Mouse (Mus musculus) limb, embryonic 13.5 days (tissue): ENCODE measurements around the gene Pygo2. TPM values are rescaled to one million over a fixed set of nuclear protein-coding genes. Genes with fewer than 3 reads are reported as not detected.

Experiments used
- ATAC-seq: fragments of 200-750 bp; cut with Nextera tagmentation; 2 replicates; pipeline ENCODE4 v1.8.0; 2017; ENCODE audit warnings: low read depth, moderate number of reproducible peaks, moderate TSS enrichment; ENCODE audit not compliant: low FRiP score
- H3K27ac ChIP-seq: fragments of 300-500 bp; sonication (generic); 2 replicates; pipeline ENCODE4 v1.5.1; 2015; ENCODE audit warnings: inconsistent platforms, mild to moderate bottlenecking, moderate library complexity
- H3K27me3 ChIP-seq: fragments of 300-500 bp; sonication (generic); 2 replicates; pipeline ENCODE4 v1.6.1; 2015; ENCODE audit warnings: mild to moderate bottlenecking, inconsistent platforms
- H3K36me3 ChIP-seq: fragments of 300-500 bp; sonication (generic); 2 replicates; pipeline ENCODE4 v1.6.1; 2015; ENCODE audit warnings: inconsistent platforms, mild to moderate bottlenecking, moderate library complexity
- H3K4me1 ChIP-seq: fragments of 300-500 bp; sonication (generic); 2 replicates; pipeline ENCODE4 v1.6.1; 2015; ENCODE audit warnings: inconsistent platforms
- H3K4me2 ChIP-seq: fragments of 300-500 bp; sonication (generic); replicated peaks from 2 replicates; pipeline ENCODE4 v1.6.1; 2015; ENCODE audit warnings: inconsistent platforms, mild to moderate bottlenecking, moderate library complexity
- H3K4me3 ChIP-seq: fragments of 300-500 bp; sonication (generic); 2 replicates; pipeline ENCODE4 v1.5.1; 2015; ENCODE audit warnings: moderate library complexity, mild to moderate bottlenecking, inconsistent platforms
- H3K9ac ChIP-seq: fragments of 300-500 bp; sonication (generic); 2 replicates; pipeline ENCODE4 v1.6.1; 2015; ENCODE audit warnings: mild to moderate bottlenecking, inconsistent platforms
- H3K9me3 ChIP-seq: fragments of 300-500 bp; sonication (generic); 2 replicates; pipeline ENCODE4 v1.6.1; 2016; ENCODE audit warnings: inconsistent platforms
- WGBS: fragments of 180-500 bp; shearing (Covaris S2); methylation state at CpG from one replicate; pipeline ENCODE4 v1.1.7; 2015; 5-methylcytosine and 5-hydroxymethylcytosine counted together
- polyA plus RNA-seq: library from polyadenylated mRNA; unstranded; fragments of >200 nt; fragmentation: Nextera tagmentation; extraction: Ambion mirVana; gene quantifications from 2 replicates; pipeline ENCODE4 v1.2.1, GENCODE M21; 2015

Gene Pygo2
- polyA plus RNA-seq, 1 experiment from 2014 or later: 49.7 TPM

- peaks cover 34% of the 10 kb centered on the region for H3K36me3 ChIP-seq
- H3K27me3 ChIP-seq: no peaks in the 10 kb centered on the region
- peak; percentile 46 for ATAC-seq
- peak overlapping the region; percentile 91 for H3K27ac ChIP-seq
- WGBS: under 1% methylated on average over 20 of the region's 20 CpGs
- peak overlapping the region; percentile 68 for H3K4me3 ChIP-seq
- peak overlapping the region; percentile 79 for H3K4me2 ChIP-seq
- peaks cover 40% of the 10 kb centered on the region for H3K4me1 ChIP-seq
- H3K9ac ChIP-seq: peak overlapping the region; percentile 79
- no peaks in the 10 kb centered on the region for H3K9me3 ChIP-seq
These were observed 12.2 kb upstream of the Pygo2 start for GRCm38 (mm10) chr3:89417840-89418169.

GRCm38 (mm10) chr3:89418170-89418860 lies 11.7 kb upstream of the Pygo2 start, which contains the start of the genes Cks1b and Shc1:
Cks1b (minus strand) TSS chr3:89418383.
Shc1 (plus strand) TSS chr3:89418443.
- whole genome bisulfite sequencing: 0% methylated on average over 39 of the region's 39 CpGs
- Histone ChIP-seq H3K9me3 (no peaks in the 10 kb centered on the region), H3K9ac (peak within 1 kb of the TSS; percentile 79), H3K27ac (peak within 1 kb of the TSS; percentile 98), H3K4me1 (peaks cover 46% of the 10 kb centered on the region), H3K36me3 (peaks cover 34% of the 10 kb centered on the region), H3K4me3 (peak within 1 kb of the TSS; percentile 68), H3K27me3 (no peaks in the 10 kb centered on the region), H3K4me2 (peak within 1 kb of the TSS; percentile 88)
- peak; percentile 94 for ATAC-seq

- peak overlapping the region; percentile 98 for H3K27ac ChIP-seq
- H3K9ac ChIP-seq: peak overlapping the region; percentile 77
- peaks cover 51% of the 10 kb centered on the region for H3K4me1 ChIP-seq
- peak overlapping the region; percentile 68 for H3K4me3 ChIP-seq
- H3K27me3 ChIP-seq: no peaks in the 10 kb centered on the region
- ATAC-seq: peak; percentile 2; the same call in 1 of the 2 replicates
- WGBS: under 1% methylated on average over 16 of the region's 16 CpGs
- no peaks in the 10 kb centered on the region for H3K9me3 ChIP-seq
- H3K4me2 ChIP-seq: peak overlapping the region; percentile 88
- H3K36me3 ChIP-seq: peaks cover 36% of the 10 kb centered on the region
These were observed 11.2 kb upstream of the Pygo2 start for GRCm38 (mm10) chr3:89418861-89419250.

DNA sequence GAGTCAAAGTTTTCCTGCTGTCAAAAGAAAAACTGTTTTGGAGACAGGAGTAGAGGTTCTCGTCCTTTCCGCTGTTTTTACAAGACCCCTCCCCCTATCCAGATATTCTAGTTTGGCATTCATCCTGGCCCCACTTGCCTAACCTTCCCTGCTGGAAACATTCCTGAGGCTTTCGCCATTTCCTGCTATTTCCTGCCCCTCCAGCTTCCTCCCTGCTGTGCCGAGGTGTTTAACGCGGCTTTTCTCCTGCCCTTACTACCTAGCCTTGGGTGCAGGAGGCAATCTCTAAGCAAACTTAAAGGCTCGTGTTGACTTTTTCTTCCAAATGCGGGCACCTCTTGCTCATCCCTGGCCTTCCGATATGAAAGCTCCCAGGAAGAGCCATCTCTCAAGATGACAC lies 10.4 kb upstream of the Pygo2 start:
- under 1% methylated on average over 9 of the region's 9 CpGs for WGBS
- no peak for ATAC-seq
- Histone ChIP-seq H3K9ac (peak overlapping the region; percentile 77), H3K4me3 (peak overlapping the region; percentile 68), H3K9me3 (no peaks in the 10 kb centered on the region), H3K4me2 (peak overlapping the region; percentile 88), H3K27me3 (no peaks in the 10 kb centered on the region), H3K4me1 (peaks cover 51% of the 10 kb centered on the region), H3K36me3 (peaks cover 36% of the 10 kb centered on the region), H3K27ac (peak overlapping the region; percentile 98)

DNA sequence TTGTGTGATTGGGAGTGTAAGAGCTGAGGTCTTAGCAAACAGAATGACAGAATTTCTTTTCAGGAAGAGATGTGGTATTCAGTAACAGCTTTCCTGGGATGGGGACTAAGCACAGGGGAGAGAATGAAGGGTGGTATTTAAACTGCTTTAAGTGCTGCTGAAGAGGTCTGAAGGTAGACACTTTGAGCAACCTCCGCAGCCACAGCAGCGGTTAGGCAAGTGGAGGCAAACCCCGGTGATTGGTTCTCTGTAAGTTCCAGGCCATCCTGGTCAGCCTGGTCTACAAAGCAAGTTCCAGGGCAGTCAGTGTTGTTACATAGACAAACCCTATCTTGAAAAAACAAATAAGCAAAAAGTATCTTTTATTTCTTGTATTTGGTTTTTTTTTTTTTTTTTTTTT lies 10.0 kb upstream of the Pygo2 start:
- H3K4me1 ChIP-seq: peaks cover 51% of the 10 kb centered on the region
- 14% methylated on average over 3 of the region's 3 CpGs for WGBS

DNA sequence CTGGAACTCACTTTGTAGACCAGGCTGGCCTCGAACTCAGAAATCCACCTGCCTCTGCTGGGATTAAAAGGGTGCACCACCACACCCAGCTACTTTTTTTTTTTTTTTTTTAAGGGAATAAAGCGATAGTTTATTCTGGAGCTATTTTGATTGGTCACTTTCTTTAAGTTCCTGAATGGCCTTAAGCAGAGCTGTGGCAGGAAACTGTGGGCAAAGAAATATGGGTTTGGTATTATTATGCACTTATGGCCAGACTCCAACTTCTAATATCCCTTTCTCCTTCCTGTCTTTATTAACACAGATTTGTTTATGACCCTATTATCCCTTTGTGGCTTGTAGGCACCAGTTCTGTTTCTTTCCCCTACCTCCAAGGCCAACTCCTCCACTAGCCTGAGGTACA lies 9.6 kb upstream of the Pygo2 start:
- peaks cover 36% of the 10 kb centered on the region for H3K36me3 ChIP-seq
- H3K27me3 ChIP-seq: no peaks in the 10 kb centered on the region
- peak overlapping the region; percentile 68 for H3K4me3 ChIP-seq
- peak overlapping the region; percentile 54; the same call in 1 of the 2 replicates for H3K9ac ChIP-seq
- H3K4me1 ChIP-seq: peaks cover 51% of the 10 kb centered on the region
- 42% methylated on average over 2 of the region's 2 CpGs for WGBS
- H3K27ac ChIP-seq: peak overlapping the region; percentile 88
- peak overlapping the region; percentile 88 for H3K4me2 ChIP-seq
- no peak for ATAC-seq
- no peaks in the 10 kb centered on the region for H3K9me3 ChIP-seq

More for the DNA sequence above, 10.0 kb upstream of the Pygo2 start:
- peak overlapping the region; percentile 98 for H3K27ac ChIP-seq
- H3K9me3 ChIP-seq: no peaks in the 10 kb centered on the region
- no peak for ATAC-seq
- peak overlapping the region; percentile 77 for H3K9ac ChIP-seq
- peaks cover 36% of the 10 kb centered on the region for H3K36me3 ChIP-seq
- H3K27me3 ChIP-seq: no peaks in the 10 kb centered on the region
- H3K4me2 ChIP-seq: peak overlapping the region; percentile 88
- H3K4me3 ChIP-seq: peak overlapping the region; percentile 68

- Histone ChIP-seq H3K27me3 (no peaks in the 10 kb centered on the region), H3K4me2 (peak overlapping the region; percentile 88), H3K4me1 (peaks cover 50% of the 10 kb centered on the region), H3K9ac (peak overlapping the region; percentile 76), H3K27ac (peak overlapping the region; percentile 88), H3K4me3 (peak overlapping the region; percentile 68), H3K9me3 (no peaks in the 10 kb centered on the region), H3K36me3 (peaks cover 35% of the 10 kb centered on the region)
- WGBS: 2% methylated on average over 11 of the region's 11 CpGs
- peak; percentile 60 for ATAC-seq
These were observed 8.8 kb upstream of the Pygo2 start for GRCm38 (mm10) chr3:89421002-89421774.

DNA sequence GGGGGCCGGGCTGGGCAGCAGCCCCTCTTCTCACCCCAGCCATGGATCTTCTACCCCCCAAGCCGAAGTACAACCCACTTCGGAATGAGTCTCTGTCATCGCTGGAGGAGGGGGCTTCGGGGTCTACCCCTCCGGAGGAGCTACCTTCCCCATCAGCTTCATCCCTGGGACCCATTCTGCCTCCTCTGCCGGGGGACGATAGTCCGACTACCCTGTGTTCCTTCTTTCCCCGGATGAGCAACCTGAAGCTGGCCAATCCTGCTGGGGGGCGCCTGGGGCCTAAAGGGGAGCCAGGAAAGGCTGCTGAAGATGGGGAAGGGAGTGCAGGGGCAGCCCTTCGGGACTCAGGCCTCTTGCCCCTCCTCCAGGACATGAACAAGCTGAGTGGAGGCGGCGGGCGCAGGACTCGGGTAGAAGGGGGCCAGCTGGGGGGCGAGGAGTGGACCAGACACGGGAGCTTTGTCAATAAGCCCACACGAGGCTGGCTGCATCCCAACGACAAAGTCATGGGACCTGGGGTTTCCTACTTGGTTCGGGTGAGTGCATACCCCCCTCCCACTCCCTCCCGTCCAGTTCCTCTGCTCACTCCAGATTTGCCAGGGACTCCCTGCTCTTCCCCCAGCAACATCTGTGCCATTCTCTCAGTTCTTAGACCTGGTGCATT lies 8.1 kb upstream of the Pygo2 start:
- peak overlapping the region; percentile 68 for H3K4me3 ChIP-seq
- 8% methylated on average over 22 of the region's 22 CpGs for WGBS
- H3K9ac ChIP-seq: peak overlapping the region; percentile 76
- peak overlapping the region; percentile 88 for H3K4me2 ChIP-seq
- peaks cover 44% of the 10 kb centered on the region for H3K4me1 ChIP-seq
- H3K27ac ChIP-seq: peak overlapping the region; percentile 88
- no peaks in the 10 kb centered on the region for H3K27me3 ChIP-seq
- no peak for ATAC-seq
- no peaks in the 10 kb centered on the region for H3K9me3 ChIP-seq
- H3K36me3 ChIP-seq: peaks cover 40% of the 10 kb centered on the region

- Histone ChIP-seq H3K36me3 (peaks cover 47% of the 10 kb centered on the region), H3K4me1 (peaks cover 43% of the 10 kb centered on the region), H3K4me2 (peak overlapping the region; percentile 88), H3K27me3 (no peaks in the 10 kb centered on the region), H3K9ac (0 out of 2 replicates have a peak overlapping the region, but pooled peaks have one; percentile 76), H3K4me3 (peak overlapping the region; percentile 68), H3K9me3 (no peaks in the 10 kb centered on the region), H3K27ac (peak overlapping the region; percentile 88; the same call in 1 of the 2 replicates)
- ATAC-seq: no peak
- WGBS: 76% methylated on average over 6 of the region's 6 CpGs
These were observed 7.3 kb upstream of the Pygo2 start for GRCm38 (mm10) chr3:89422556-89423205.

DNA sequence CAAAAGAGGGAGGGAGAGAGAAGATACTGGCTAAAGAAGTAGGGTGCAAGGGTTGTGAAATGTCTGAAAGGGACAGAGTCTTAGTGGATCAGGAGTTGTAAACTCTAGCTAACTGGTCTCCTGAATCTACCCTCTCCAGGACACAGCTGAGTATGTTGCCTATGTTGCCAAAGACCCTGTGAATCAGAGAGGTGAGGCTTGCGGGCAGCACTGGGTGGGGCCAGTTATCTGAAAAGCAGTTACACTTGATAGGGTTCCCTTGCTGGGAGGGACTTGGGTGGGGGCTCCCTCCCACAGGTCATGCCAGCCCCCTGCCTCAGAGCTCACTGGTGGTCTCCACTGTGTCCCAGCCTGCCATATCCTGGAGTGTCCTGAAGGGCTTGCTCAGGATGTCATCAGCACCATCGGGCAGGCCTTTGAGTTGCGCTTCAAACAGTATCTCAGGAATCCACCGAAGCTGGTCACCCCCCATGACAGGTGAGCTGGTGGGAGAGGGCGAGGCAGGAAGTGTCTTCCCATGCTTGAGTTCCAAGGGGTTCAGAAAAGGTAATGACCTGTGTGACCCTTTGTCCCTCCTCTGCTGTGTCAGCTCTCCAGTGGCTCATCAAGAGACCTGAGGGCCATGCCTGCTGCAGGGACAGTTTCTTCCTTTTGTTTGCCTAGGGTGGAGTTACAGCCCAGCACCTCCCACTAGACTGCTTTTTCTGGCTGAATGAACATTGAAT lies 5.4 kb upstream of the Pygo2 start:
- Histone ChIP-seq H3K27ac (no peak overlapping the region), H3K9ac (no peak overlapping the region), H3K4me2 (no peak overlapping the region), H3K4me3 (no peak overlapping the region), H3K36me3 (peaks cover 57% of the 10 kb centered on the region), H3K27me3 (no peaks in the 10 kb centered on the region), H3K9me3 (no peaks in the 10 kb centered on the region), H3K4me1 (peaks cover 42% of the 10 kb centered on the region)
- ATAC-seq: no peak
- 95% methylated on average over 5 of the region's 5 CpGs for WGBS

GRCm38 (mm10) chr3:89425141-89425525 lies 4.9 kb upstream of the Pygo2 start:
- no peak for ATAC-seq
- no peak overlapping the region for H3K9ac ChIP-seq
- peaks cover 36% of the 10 kb centered on the region for H3K4me1 ChIP-seq
- no peak overlapping the region for H3K4me2 ChIP-seq
- H3K27me3 ChIP-seq: no peaks in the 10 kb centered on the region
- peaks cover 57% of the 10 kb centered on the region for H3K36me3 ChIP-seq
- H3K27ac ChIP-seq: no peak overlapping the region
- H3K9me3 ChIP-seq: no peaks in the 10 kb centered on the region
- no peak overlapping the region for H3K4me3 ChIP-seq
- 86% methylated on average over 5 of the region's 5 CpGs for WGBS
